Mouse (Mus musculus): ENCODE results near the gene Slc7a8. TPM values are rescaled to one million over a fixed set of nuclear protein-coding genes. Genes with fewer than 3 reads are reported as not detected.

Slc7a8 gene
- polyA plus RNA-seq, 1 experiment from 2014 or later = 2.7 TPM

DNA sequence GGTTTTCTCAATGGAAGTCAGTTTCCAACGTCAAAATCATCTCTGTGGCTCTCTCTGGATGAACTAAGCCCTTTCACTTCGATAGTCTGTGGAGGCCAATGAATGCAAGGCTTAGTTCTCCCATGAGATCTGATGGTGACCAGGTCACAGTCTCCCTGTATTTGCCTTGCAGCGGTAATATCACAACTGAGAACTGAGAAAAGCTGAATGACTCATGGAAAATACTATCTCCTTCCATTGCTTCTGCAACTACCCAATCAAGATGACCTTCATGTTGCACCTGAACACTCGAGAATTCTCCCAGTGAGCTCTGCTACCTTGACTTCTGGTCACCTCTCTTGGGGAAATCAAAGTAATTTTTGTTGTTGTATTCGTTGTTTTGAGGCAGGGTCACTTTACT lies 54.2 kb downstream of the Slc7a8 start:
- DNase-seq = no peak
- H3K9ac ChIP-seq = no peak overlapping the region
- no peaks in the 10 kb centered on the region for H3K4me1 ChIP-seq (ENCODE audit: insufficient read depth)
- no peaks in the 10 kb centered on the region; the same call in 1 of the 2 replicates for H3K27me3 ChIP-seq (ENCODE audit: insufficient read depth, low read length)
- 68% methylated on average over 5 of the region's 5 CpGs for WGBS
- no peak for TF ChIP-seq CTCF (IDR thresholded peaks at IDR 0.05; ENCODE audit: low read depth)
- no peaks in the 10 kb centered on the region for H3K36me3 ChIP-seq (ENCODE audit: insufficient read depth)
- H3K9me3 ChIP-seq (ENCODE audit: low read depth, low read length) = no peaks in the 10 kb centered on the region
- ATAC-seq (ENCODE audit: insufficient read depth) = no peak
- H3K4me3 ChIP-seq (ENCODE audit: low read depth, low read length) = no peak overlapping the region
- no peak overlapping the region for H3K27ac ChIP-seq (ENCODE audit: low read depth)
- H3K4me2 ChIP-seq = no peak overlapping the region

DNA sequence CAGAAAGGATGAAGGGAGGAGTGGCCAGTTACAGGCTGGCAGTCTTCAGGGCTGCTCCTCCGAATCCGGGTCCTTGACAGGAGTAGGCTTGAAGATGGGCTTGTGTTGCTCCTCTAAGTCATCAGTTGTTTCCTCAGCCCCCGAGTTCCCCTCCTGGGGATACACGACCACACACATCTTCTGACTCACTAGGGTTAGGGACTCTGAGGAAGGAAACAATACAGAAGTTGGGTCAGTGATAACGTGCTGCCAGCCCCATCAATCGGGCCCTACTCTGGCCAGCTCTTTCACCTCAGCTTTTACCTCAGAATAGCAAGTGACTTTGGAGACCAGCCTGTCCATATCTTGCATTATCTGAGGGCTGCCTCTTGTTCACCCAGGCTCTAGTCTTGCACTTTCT lies 57.7 kb downstream of the Slc7a8 start:
- DNase-seq (no peak), ATAC-seq (ENCODE audit: insufficient read depth) (no peak)
- Histone ChIP-seq H3K27me3 (ENCODE audit: insufficient read depth, low read length) (no peaks in the 10 kb centered on the region; the same call in 1 of the 2 replicates), H3K9me3 (ENCODE audit: low read depth, low read length) (no peaks in the 10 kb centered on the region), H3K27ac (ENCODE audit: low read depth) (no peak overlapping the region), H3K4me1 (ENCODE audit: insufficient read depth) (no peaks in the 10 kb centered on the region), H3K4me2 (no peak overlapping the region), H3K36me3 (ENCODE audit: insufficient read depth) (no peaks in the 10 kb centered on the region), H3K4me3 (ENCODE audit: low read depth, low read length) (no peak overlapping the region), H3K9ac (no peak overlapping the region)
- 71% methylated on average over 6 of the region's 6 CpGs for WGBS
- TF ChIP-seq CTCF (IDR thresholded peaks at IDR 0.05; ENCODE audit: low read depth) = no peak

DNA sequence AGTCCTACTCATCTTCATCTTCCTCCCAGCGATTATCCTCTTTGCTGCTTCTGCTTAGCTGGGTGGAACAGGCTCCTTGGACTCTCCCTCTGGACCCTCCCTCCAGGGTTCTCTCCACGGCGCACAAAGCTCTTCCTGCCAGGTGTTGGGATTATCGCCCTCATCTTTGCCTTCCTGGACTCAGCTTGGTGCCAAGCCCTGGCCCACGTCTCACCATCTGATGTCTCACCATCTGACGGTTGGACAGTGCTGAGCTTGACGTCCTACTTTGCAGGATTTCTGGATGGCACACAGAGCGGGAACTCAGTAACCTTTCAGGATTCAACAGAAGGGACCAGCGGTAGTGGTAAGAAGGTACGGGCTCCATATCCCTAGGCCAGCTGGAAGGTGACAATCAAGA lies 60.0 kb downstream of the Slc7a8 start:
- no peak for ATAC-seq (ENCODE audit: insufficient read depth)
- DNase-seq = no peak

DNA sequence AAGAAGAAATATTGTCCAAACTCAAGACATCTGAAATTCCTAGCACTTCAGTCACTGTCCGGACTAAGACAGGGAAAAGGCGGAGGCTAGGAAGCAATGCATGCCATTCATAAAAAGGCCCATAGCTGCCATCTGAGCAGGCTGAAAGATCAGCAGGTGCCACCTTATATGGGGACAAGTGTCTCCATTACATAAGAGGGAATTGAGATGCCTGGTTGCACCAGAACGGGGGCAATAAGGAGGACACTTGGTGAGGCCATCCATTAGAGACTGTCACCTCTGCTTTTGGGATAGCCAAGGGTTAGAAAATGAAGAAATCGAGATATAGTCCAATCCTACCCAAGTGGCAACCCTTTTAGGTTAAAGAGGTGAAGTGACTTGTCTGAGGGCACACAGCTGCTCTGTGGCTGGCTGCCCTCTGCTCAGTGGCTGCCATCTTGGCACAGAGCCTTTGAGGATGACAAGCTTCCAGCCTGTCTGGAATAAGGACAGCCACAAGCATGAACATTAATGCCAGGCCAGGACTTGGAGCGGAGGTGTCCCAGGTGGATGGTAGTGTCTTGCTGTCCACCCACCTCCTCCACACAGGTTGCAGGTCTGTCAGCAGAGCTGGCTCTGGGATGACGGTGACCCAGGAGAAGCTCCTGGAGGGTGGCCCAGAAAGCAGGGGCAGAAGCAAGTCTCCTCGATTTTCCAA lies 60.9 kb downstream of the Slc7a8 start:
- Histone ChIP-seq H3K36me3 (ENCODE audit: insufficient read depth) (no peaks in the 10 kb centered on the region), H3K27me3 (ENCODE audit: insufficient read depth, low read length) (no peaks in the 10 kb centered on the region; the same call in 1 of the 2 replicates), H3K4me1 (ENCODE audit: insufficient read depth) (no peaks in the 10 kb centered on the region), H3K9me3 (ENCODE audit: low read depth, low read length) (no peaks in the 10 kb centered on the region), H3K4me2 (no peak overlapping the region), H3K9ac (no peak overlapping the region), H3K4me3 (ENCODE audit: low read depth, low read length) (no peak overlapping the region), H3K27ac (ENCODE audit: low read depth) (no peak overlapping the region)
- ATAC-seq (ENCODE audit: insufficient read depth) = no peak
- DNase-seq = no peak
- 81% methylated on average over 7 of the region's 7 CpGs for WGBS
- TF ChIP-seq CTCF (IDR thresholded peaks at IDR 0.05; ENCODE audit: low read depth) = no peak

More for the DNA sequence above, 60.0 kb downstream of the Slc7a8 start:
- 81% methylated on average over 10 of the region's 10 CpGs for WGBS
- Histone ChIP-seq H3K9ac (no peak overlapping the region), H3K27me3 (ENCODE audit: insufficient read depth, low read length) (no peaks in the 10 kb centered on the region; the same call in 1 of the 2 replicates), H3K36me3 (ENCODE audit: insufficient read depth) (no peaks in the 10 kb centered on the region), H3K27ac (ENCODE audit: low read depth) (no peak overlapping the region), H3K4me1 (ENCODE audit: insufficient read depth) (no peaks in the 10 kb centered on the region), H3K9me3 (ENCODE audit: low read depth, low read length) (no peaks in the 10 kb centered on the region), H3K4me2 (no peak overlapping the region), H3K4me3 (ENCODE audit: low read depth, low read length) (no peak overlapping the region)
- TF ChIP-seq CTCF (IDR thresholded peaks at IDR 0.05; ENCODE audit: low read depth) = no peak

DNA sequence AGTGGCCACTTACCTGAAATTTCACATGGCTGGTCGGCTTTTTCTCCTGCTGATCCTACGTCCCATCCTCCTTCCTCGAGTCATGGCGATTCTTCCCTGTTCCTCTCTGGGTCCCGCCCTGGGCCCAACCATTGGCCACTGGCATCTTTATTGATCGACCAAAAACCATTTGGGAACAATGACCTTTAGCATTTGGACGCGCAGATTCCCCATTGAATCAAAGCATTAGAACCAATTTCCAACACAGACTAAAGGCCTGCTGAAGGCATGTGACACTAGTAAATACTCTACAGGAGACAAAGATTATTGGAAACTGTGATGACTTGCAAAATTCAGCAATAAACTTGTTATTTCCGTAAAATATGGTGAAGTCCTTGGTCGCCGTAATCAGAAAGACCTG lies 61.7 kb downstream of the Slc7a8 start:
- Histone ChIP-seq H3K4me2 (no peak overlapping the region), H3K9me3 (ENCODE audit: low read depth, low read length) (no peaks in the 10 kb centered on the region), H3K4me1 (ENCODE audit: insufficient read depth) (no peaks in the 10 kb centered on the region), H3K27ac (ENCODE audit: low read depth) (no peak overlapping the region), H3K9ac (no peak overlapping the region), H3K27me3 (ENCODE audit: insufficient read depth, low read length) (no peaks in the 10 kb centered on the region; the same call in 1 of the 2 replicates), H3K4me3 (ENCODE audit: low read depth, low read length) (no peak overlapping the region), H3K36me3 (ENCODE audit: insufficient read depth) (no peaks in the 10 kb centered on the region)
- 89% methylated on average over 11 of the region's 11 CpGs for WGBS
- ATAC-seq (ENCODE audit: insufficient read depth) (no peak), DNase-seq (no peak)
- TF ChIP-seq CTCF (IDR thresholded peaks at IDR 0.05; ENCODE audit: low read depth) = no peak

DNA sequence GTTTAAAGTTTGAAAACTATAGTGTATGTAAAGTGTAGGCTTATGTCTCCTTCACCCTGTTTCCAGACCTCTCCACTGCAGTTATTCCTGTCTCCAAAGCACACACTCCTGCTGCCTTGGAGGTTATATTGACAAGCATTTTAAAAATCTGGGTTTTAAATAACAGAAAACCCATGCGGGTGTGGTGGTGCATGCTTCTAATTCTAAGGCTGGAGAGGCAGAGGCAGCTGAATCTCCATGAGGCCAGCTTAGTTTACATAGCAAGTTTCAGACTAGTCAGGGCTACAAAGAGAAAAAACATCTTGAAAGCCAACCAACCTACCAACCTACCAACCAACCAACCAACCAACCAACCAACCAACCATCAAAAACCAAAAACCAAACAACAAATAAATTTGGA lies 66.3 kb downstream of the Slc7a8 start:
- Histone ChIP-seq H3K9me3 (ENCODE audit: low read depth, low read length) (no peaks in the 10 kb centered on the region), H3K36me3 (ENCODE audit: insufficient read depth) (no peaks in the 10 kb centered on the region), H3K4me2 (no peak overlapping the region), H3K4me3 (ENCODE audit: low read depth, low read length) (no peak overlapping the region), H3K4me1 (ENCODE audit: insufficient read depth) (no peaks in the 10 kb centered on the region), H3K27me3 (ENCODE audit: insufficient read depth, low read length) (no peaks in the 10 kb centered on the region), H3K9ac (no peak overlapping the region), H3K27ac (ENCODE audit: low read depth) (no peak overlapping the region)
- ATAC-seq (ENCODE audit: insufficient read depth) (no peak), DNase-seq (no peak)
- no peak for TF ChIP-seq CTCF (IDR thresholded peaks at IDR 0.05; ENCODE audit: low read depth)
- WGBS = 67% methylated on average over 1 of the region's 1 CpGs

DNA sequence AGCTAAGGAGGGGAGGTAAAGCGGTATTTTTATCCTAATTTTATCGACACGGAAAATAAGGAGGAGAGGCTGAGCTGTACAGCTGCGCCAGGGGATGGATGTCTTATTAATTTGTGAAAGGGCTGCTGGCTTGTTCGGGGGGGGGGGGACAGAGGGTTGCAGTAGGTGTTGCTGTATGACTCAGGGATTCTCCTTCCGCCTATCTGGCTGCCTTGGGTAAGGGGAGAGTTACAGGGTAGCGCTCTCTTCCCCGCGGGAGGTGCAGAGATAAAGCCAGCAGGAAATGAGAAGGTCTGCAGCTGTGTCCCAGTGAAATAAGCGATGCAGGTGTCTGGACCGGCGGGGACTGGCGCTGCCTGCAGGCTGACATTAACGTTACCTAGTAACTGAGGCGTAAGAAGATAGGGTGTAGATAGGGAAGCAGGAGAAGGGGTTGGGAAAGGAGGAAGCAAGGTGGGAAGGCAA lies 67.1 kb downstream of the Slc7a8 start:
- Histone ChIP-seq H3K9ac (no peak overlapping the region), H3K4me1 (ENCODE audit: insufficient read depth) (no peaks in the 10 kb centered on the region), H3K4me3 (ENCODE audit: low read depth, low read length) (peak overlapping the region; percentile 12), H3K4me2 (peak overlapping the region; percentile 54), H3K9me3 (ENCODE audit: low read depth, low read length) (no peaks in the 10 kb centered on the region), H3K27ac (ENCODE audit: low read depth) (no peak overlapping the region), H3K36me3 (ENCODE audit: insufficient read depth) (no peaks in the 10 kb centered on the region), H3K27me3 (ENCODE audit: insufficient read depth, low read length) (no peaks in the 10 kb centered on the region)
- ATAC-seq (ENCODE audit: insufficient read depth) = no peak; the same call in 1 of the 2 replicates
- no peak for TF ChIP-seq CTCF (IDR thresholded peaks at IDR 0.05; ENCODE audit: low read depth)
- 4% methylated on average over 15 of the region's 15 CpGs for WGBS
- DNase-seq = peak; percentile 11
